ENCODE assay signal across 12 mouse cellular contexts in the genomic region with DNA sequence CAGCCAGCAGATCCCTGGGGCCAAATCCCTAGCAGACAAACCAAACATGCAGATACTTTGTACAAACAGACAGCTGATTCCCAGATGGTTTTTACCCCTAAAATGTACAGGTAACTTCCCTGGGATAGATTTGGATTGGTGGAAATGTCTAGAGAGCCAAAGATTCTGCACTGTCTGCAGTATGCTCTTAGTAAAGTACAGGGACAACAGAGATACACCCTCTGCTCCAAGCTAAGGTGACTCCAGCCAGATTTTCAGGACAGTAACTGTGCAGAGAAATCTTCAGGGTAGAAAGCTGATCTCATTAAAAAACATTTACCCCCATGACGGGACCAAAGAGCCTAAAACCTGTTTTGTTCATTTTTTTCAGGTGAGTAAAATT. TPM values are rescaled to one million over a fixed set of nuclear protein-coding genes. Genes with fewer than 3 reads are reported as not detected.
DNase-seq lines count a peak whose midpoint lies in the region; ATAC-seq and TF ChIP-seq lines count a peak whose summit lies in the region.
"Had no signal": no experiment of that assay in that cellular context is flagged by ENCODE, and none has a peak within 500 bp of the region (broad histone marks: within the 10 kb centered on the region; RNA-seq: fewer than 3 reads in every experiment).

No protein-coding gene starts in this region.

- CTCF ChIA-PET in Patski (lab: Charles Lee), result interaction anchor here (1.1 to 2.3 kb wide), 5 partner anchors 8 to 19 kb away, joined by 3 to 7 read pairs (median 3); no protein-coding TSS in a partner anchor

- H3K9me3 ChIP-seq in forebrain, embryonic 15.5 days, result no peaks in the 10 kb centered on the region
- H3K9me3 ChIP-seq in forebrain, embryonic 14.5 days (replicated peaks; ENCODE audit: control insufficient read depth, low read length), result no peaks in the 10 kb centered on the region
- no peaks in the 10 kb centered on the region for H3K9me3 ChIP-seq in kidney, embryonic 16.5 days (ENCODE audit: low read length)
- no peaks in the 10 kb centered on the region for H3K9me3 ChIP-seq in intestine, embryonic 15.5 days
- H3K9me3 ChIP-seq: heart, embryonic 12.5 days had no signal

- H3K27me3 ChIP-seq in forebrain, embryonic 15.5 days, result no peaks in the 10 kb centered on the region
- H3K27me3 ChIP-seq in forebrain, embryonic 14.5 days (replicated peaks; ENCODE audit: control insufficient read depth, insufficient read depth, low read length), result no peaks in the 10 kb centered on the region
- H3K27me3 ChIP-seq in kidney, embryonic 16.5 days (ENCODE audit: insufficient read depth, low read length), result no peaks in the 10 kb centered on the region
- H3K27me3 ChIP-seq in Patski, result no peaks in the 10 kb centered on the region
- no peaks in the 10 kb centered on the region for H3K27me3 ChIP-seq in intestine, embryonic 15.5 days (replicated peaks)
- H3K27me3 ChIP-seq: heart, embryonic 12.5 days had no signal

- WGBS in forebrain, embryonic 15.5 days, result 71% methylated on average over 1 of the region's 1 CpGs
- 68% methylated on average over 1 of the region's 1 CpGs for WGBS in forebrain, embryonic 14.5 days
- WGBS in kidney, embryonic 16.5 days, result 61% methylated on average over 1 of the region's 1 CpGs
- WGBS in intestine, embryonic 15.5 days, result 68% methylated on average over 1 of the region's 1 CpGs

- no peaks in the 10 kb centered on the region for H3K36me3 ChIP-seq in forebrain, embryonic 15.5 days
- no peaks in the 10 kb centered on the region for H3K36me3 ChIP-seq in forebrain, embryonic 14.5 days (ENCODE audit: control insufficient read depth, insufficient read depth, low read length)
- H3K36me3 ChIP-seq in kidney, embryonic 16.5 days (ENCODE audit: insufficient read depth, low read length), result no peaks in the 10 kb centered on the region
- no peaks in the 10 kb centered on the region for H3K36me3 ChIP-seq in intestine, embryonic 15.5 days
- H3K36me3 ChIP-seq: heart, embryonic 12.5 days had no signal

- H3K4me1 ChIP-seq in forebrain, embryonic 15.5 days, result peaks cover 10% of the 10 kb centered on the region
- peaks cover 3% of the 10 kb centered on the region; the same call in 1 of the 2 replicates for H3K4me1 ChIP-seq in forebrain, embryonic 14.5 days (ENCODE audit: control insufficient read depth, insufficient read depth, low read length)
- peaks cover 6% of the 10 kb centered on the region; the same call in 1 of the 2 replicates for H3K4me1 ChIP-seq in kidney, embryonic 16.5 days (ENCODE audit: insufficient read depth, low read length)
- peaks cover 7% of the 10 kb centered on the region; the same call in 1 of the 2 replicates for H3K4me1 ChIP-seq in intestine, embryonic 15.5 days (replicated peaks)

- no peak overlapping the region for H3K4me3 ChIP-seq in forebrain, embryonic 15.5 days
- no peak overlapping the region for H3K4me3 ChIP-seq in forebrain, embryonic 14.5 days (ENCODE audit: low read depth, low read length)
- no peak overlapping the region for H3K4me3 ChIP-seq in kidney, embryonic 16.5 days (ENCODE audit: low read length)
- no peak overlapping the region for H3K4me3 ChIP-seq in intestine, embryonic 15.5 days (replicated peaks)
- H3K4me3 ChIP-seq: heart, embryonic 12.5 days had no signal

- no peak for DNase-seq in forebrain, embryonic 14.5 days (ENCODE audit: low spot score)
- no peak for DNase-seq in kidney, adult 9 months
- DNase-seq in Patski (ENCODE audit: low read depth, low spot score), result no peak
- DNase-seq in testis, postnatal 10 days (ENCODE audit: low spot score), result no peak
- DNase-seq in cerebellum, adult 8-10 months, result no peak
- DNase-seq: cerebellum, adult 9-11 months; thymus, postnatal 25 days had no signal

- no peak overlapping the region for H3K4me2 ChIP-seq in forebrain, embryonic 15.5 days (replicated peaks)
- H3K4me2 ChIP-seq in forebrain, embryonic 14.5 days (ENCODE audit: low read length), result no peak overlapping the region
- H3K4me2 ChIP-seq in kidney, embryonic 16.5 days (replicated peaks; ENCODE audit: low read depth, low read length), result no peak overlapping the region
- H3K4me2 ChIP-seq in intestine, embryonic 15.5 days (replicated peaks), result no peak overlapping the region; the same call in 1 of the 2 replicates
- H3K4me2 ChIP-seq: heart, embryonic 12.5 days had no signal

- peak overlapping the region; percentile 40; the same call in 1 of the 2 replicates for H3K27ac ChIP-seq in forebrain, embryonic 15.5 days (replicated peaks)
- no peak overlapping the region for H3K27ac ChIP-seq in forebrain, embryonic 14.5 days (ENCODE audit: low read depth, low read length)
- peak overlapping the region; percentile 19; the same call in 1 of the 2 replicates for H3K27ac ChIP-seq in kidney, embryonic 16.5 days (ENCODE audit: low read length)
- H3K27ac ChIP-seq in intestine, embryonic 15.5 days, result 0 out of 2 replicates have a peak overlapping the region, but pooled peaks have one; percentile 37
- H3K27ac ChIP-seq: liver, embryonic 14.5 days had no signal

- ATAC-seq in forebrain, embryonic 15.5 days (replicated peaks), result no peak
- no peak; the same call in 1 of the 2 replicates for ATAC-seq in forebrain, embryonic 14.5 days
- no peak for ATAC-seq in kidney, embryonic 16.5 days (ENCODE audit: low FRiP score, low TSS enrichment)
- ATAC-seq in Patski, result peak; percentile 44
- peak; percentile 66 for ATAC-seq in intestine, embryonic 15.5 days

- POLR2A ChIA-PET in Patski (lab: Charles Lee), result interaction anchor here (1.8 kb wide), 1 partner anchor 10 kb away, joined by 6 read pairs; no protein-coding TSS in a partner anchor

- H3K9ac ChIP-seq in forebrain, embryonic 15.5 days (replicated peaks), result no peak overlapping the region
- H3K9ac ChIP-seq in forebrain, embryonic 14.5 days (ENCODE audit: low read length), result no peak overlapping the region
- no peak overlapping the region for H3K9ac ChIP-seq in kidney, embryonic 16.5 days (replicated peaks; ENCODE audit: low read length)
- H3K9ac ChIP-seq in intestine, embryonic 15.5 days, result no peak overlapping the region
- H3K9ac ChIP-seq: heart, embryonic 12.5 days; liver, embryonic 14.5 days had no signal

- TF ChIP-seq CTCF in Patski (IDR thresholded peaks at IDR 0.05), result no peak

- in situ Hi-C loops in Patski (cut with MboI; ENCODE audit: low pct_unique_long_range_greater_than_20kb), result no loop called here

RNA-seq across cellular contexts. Expression of a gene that starts 27.5 kb away (rescaled TPM):
- polyA plus RNA-seq in forebrain, embryonic 15.5 days (2015; fragmentation: Nextera tagmentation; extraction: Ambion mirVana), result 1.4 and 1.7 TPM in 2 replicates
- 1.4 and 2.5 TPM in 2 replicates for polyA plus RNA-seq in forebrain, embryonic 14.5 days (2014; fragmentation: Nextera tagmentation; extraction: Ambion mirVana)
- 20.9 and 21.0 TPM in 2 replicates for polyA plus RNA-seq in kidney, embryonic 16.5 days (2015; fragmentation: Nextera tagmentation; extraction: Ambion mirVana)
- polyA plus RNA-seq in Patski (2021), result 467 TPM
- polyA plus RNA-seq in intestine, embryonic 15.5 days (2015; fragmentation: Nextera tagmentation; extraction: Ambion mirVana), result 9.4 and 10.1 TPM in 2 replicates

RNA-seq across cellular contexts. Expression of a gene that starts 38.9 kb away (rescaled TPM):
- 16.6 and 17.9 TPM in 2 replicates for polyA plus RNA-seq in forebrain, embryonic 15.5 days (2015; fragmentation: Nextera tagmentation; extraction: Ambion mirVana)
- polyA plus RNA-seq in forebrain, embryonic 14.5 days (2014; fragmentation: Nextera tagmentation; extraction: Ambion mirVana), result 21.2 and 21.8 TPM in 2 replicates
- 28.2 and 30.3 TPM in 2 replicates for polyA plus RNA-seq in kidney, embryonic 16.5 days (2015; fragmentation: Nextera tagmentation; extraction: Ambion mirVana)
- polyA plus RNA-seq in Patski (2021), result 24.5 TPM
- polyA plus RNA-seq in intestine, embryonic 15.5 days (2015; fragmentation: Nextera tagmentation; extraction: Ambion mirVana), result 23.7 and 28.9 TPM in 2 replicates

Comparison
In these comparisons a context has a peak if more than half of its experiments do, and no peak if none do; other contexts are left out.
1. ATAC-seq: peak in Patski (single experiment) and intestine, embryonic 15.5 days (single experiment); none in forebrain, embryonic 15.5 days (single experiment), forebrain, embryonic 14.5 days (single experiment) and kidney, embryonic 16.5 days (single experiment).
2. RNA of a gene that starts 27.5 kb away (polyA plus RNA-seq): 467 TPM in Patski (single experiment); 20.9 to 21.0 TPM in kidney, embryonic 16.5 days, 9.4 to 10.1 TPM in intestine, embryonic 15.5 days, 1.4 to 2.5 TPM in forebrain, embryonic 14.5 days and 1.4 to 1.7 TPM in forebrain, embryonic 15.5 days; every median in the first group is over 10 times any median in the second.